Mouse (Mus musculus) NIH3T3 (cell line): ENCODE data around the gene Kcne2.

Experiments used
- DNase-seq: peaks from one replicate; pipeline ENCODE4 v3.0.0-alpha.2; 2012; ENCODE audit warnings: low read depth

Kcne2 gene

GRCm38 (mm10) chr16:92292101-92292500 is at the start of gene Kcne2:
TSS of gene Kcne2 (plus strand) at chr16:92292389.
- no peak for DNase-seq

- peak; percentile 39 for DNase-seq
These were observed 46.3 kb upstream of the Kcne2 start for GRCm38 (mm10) chr16:92245909-92246308.

GRCm38 (mm10) chr16:92246974-92247373 is 45.2 kb upstream of the Kcne2 start:
- DNase-seq, result peak; percentile 42

GRCm38 (mm10) chr16:92247700-92248099 is 44.5 kb upstream of the Kcne2 start:
- no peak for DNase-seq

- DNase-seq, result no peak
These were observed 42.5 kb upstream of the Kcne2 start for GRCm38 (mm10) chr16:92249681-92250080.

GRCm38 (mm10) chr16:92250452-92250851 is 41.7 kb upstream of the Kcne2 start:
- DNase-seq, result no peak

- no peak for DNase-seq
These were observed 37.9 kb upstream of the Kcne2 start for GRCm38 (mm10) chr16:92254316-92254715.

GRCm38 (mm10) chr16:92267861-92268260 is 24.3 kb upstream of the Kcne2 start:
- DNase-seq, result no peak

- DNase-seq, result no peak
These were observed 17.7 kb upstream of the Kcne2 start for GRCm38 (mm10) chr16:92274516-92274915.

- no peak for DNase-seq
These were observed 16.7 kb upstream of the Kcne2 start for GRCm38 (mm10) chr16:92275526-92275925.

GRCm38 (mm10) chr16:92282671-92283070 is 9.5 kb upstream of the Kcne2 start:
- no peak for DNase-seq

- DNase-seq, result no peak
These were observed 7.1 kb upstream of the Kcne2 start for GRCm38 (mm10) chr16:92285068-92285467.

- DNase-seq, result peak; percentile 88
These were observed 5.6 kb upstream of the Kcne2 start for GRCm38 (mm10) chr16:92286609-92287008.

- DNase-seq, result peak; percentile 44
These were observed 3.4 kb upstream of the Kcne2 start for GRCm38 (mm10) chr16:92288778-92289177.

GRCm38 (mm10) chr16:92290045-92290444 is 2.1 kb upstream of the Kcne2 start:
- no peak for DNase-seq

GRCm38 (mm10) chr16:92294267-92294970 is 2.2 kb downstream of the Kcne2 start:
- DNase-seq, result no peak

GRCm38 (mm10) chr16:92295328-92295727 is 3.1 kb downstream of the Kcne2 start:
- DNase-seq, result no peak

- DNase-seq, result peak; percentile 97
These were observed 8.6 kb downstream of the Kcne2 start, which contains the start of gene Smim11 for GRCm38 (mm10) chr16:92300649-92301411. TSS of gene Smim11 (plus strand) at chr16:92301286.

GRCm38 (mm10) chr16:92301412-92301806 is 9.2 kb downstream of the Kcne2 start:
- DNase-seq, result peak; percentile 36

- peak; percentile 21 for DNase-seq
These were observed 9.8 kb downstream of the Kcne2 start for GRCm38 (mm10) chr16:92301989-92302388.

GRCm38 (mm10) chr16:92302506-92302905 is 10.3 kb downstream of the Kcne2 start:
- DNase-seq, result no peak

GRCm38 (mm10) chr16:92305519-92305918 is 13.3 kb downstream of the Kcne2 start:
- peak; percentile 18 for DNase-seq

- DNase-seq, result peak; percentile 5
These were observed 15.8 kb downstream of the Kcne2 start for GRCm38 (mm10) chr16:92307947-92308346.
